Mouse (Mus musculus) liver, embryonic 14.5 days (tissue): ENCODE results near the gene Tra2b. TPM values are rescaled to one million over a fixed set of nuclear protein-coding genes. Genes with fewer than 3 reads are reported as not detected.
"Not testable (repeated sequence)": the region's sequence is repeated elsewhere in the genome, so short reads cannot be mapped to it uniquely, and the experiment has no call there.

Experiments
- ATAC-seq: fragments of 200-750 bp; cut with Nextera tagmentation; 2 replicates; pipeline ENCODE4 v1.8.0; 2017; ENCODE audit warnings: moderate number of reproducible peaks, mild to moderate bottlenecking, moderate library complexity; ENCODE audit not compliant: insufficient read depth
- DNase-seq, 3 experiments: peaks; one replicate each; pipeline ENCODE4 v3.0.0-alpha.2; 2012 to 2013; ENCODE audit warnings: low read depth in 3 of 3, low spot score in 3 of 3
- H3K27ac ChIP-seq: fragments of 300-500 bp; sonication (generic); 2 replicates; pipeline ENCODE4 v1.5.1; 2014; ENCODE audit warnings: moderate library complexity, mild to moderate bottlenecking, control low read depth, inconsistent platforms
- H3K27me3 ChIP-seq: fragments of 300-500 bp; sonication (generic); 2 replicates; pipeline ENCODE4 v1.6.1; 2014; ENCODE audit warnings: mild to moderate bottlenecking, low read length, moderate library complexity; ENCODE audit not compliant: control insufficient read depth, insufficient read depth
- H3K36me3 ChIP-seq: fragments of 300-500 bp; sonication (generic); replicated peaks from 2 replicates; pipeline ENCODE4 v1.6.1; 2014; ENCODE audit warnings: low read depth; ENCODE audit not compliant: control insufficient read depth, insufficient read depth
- H3K4me1 ChIP-seq, 2 experiments: fragments of 200-500 bp in 1 of 2; fragments of 300-500 bp in 1 of 2; sonication (generic) in 1 of 2; replicated peaks; 2 replicates each; pipeline ENCODE4 v1.6.1; 2012 to 2014; ENCODE audit warnings: antibody characterized with exemption in 1 of 2, inconsistent platforms in 1 of 2, low read length in 1 of 2; ENCODE audit not compliant: control insufficient read depth in 2 of 2, insufficient read depth in 2 of 2
- H3K4me2 ChIP-seq: fragments of 300-500 bp; sonication (generic); 2 replicates; pipeline ENCODE4 v1.6.1; 2014; ENCODE audit warnings: low read depth, mild to moderate bottlenecking, control low read depth, moderate library complexity
- H3K4me3 ChIP-seq, 2 experiments: fragments of 200-500 bp in 1 of 2; fragments of 300-500 bp in 1 of 2; sonication (generic) in 1 of 2; 2 replicates each; pipeline ENCODE4 v1.5.1; 2012 to 2014; ENCODE audit warnings: low read depth in 2 of 2, low read length in 2 of 2, mild to moderate bottlenecking in 2 of 2, control low read depth in 1 of 2, inconsistent platforms in 1 of 2, moderate library complexity in 1 of 2; ENCODE audit not compliant: insufficient read depth in 1 of 2
- H3K9ac ChIP-seq: fragments of 300-500 bp; sonication (generic); replicated peaks from 2 replicates; pipeline ENCODE4 v1.6.1; 2014; ENCODE audit warnings: mild to moderate bottlenecking, control low read depth, moderate library complexity
- H3K9me3 ChIP-seq: fragments of 300-500 bp; sonication (generic); 2 replicates; pipeline ENCODE4 v1.6.1; 2016; ENCODE audit warnings: low read length, mixed read lengths; ENCODE audit not compliant: control insufficient read depth
- CTCF ChIP-seq: IDR thresholded peaks from 2 replicates; pipeline ENCODE4 v1.5.1; 2016; ENCODE audit warnings: antibody characterized with exemption, low read depth, control low read depth
- EP300 ChIP-seq: IDR thresholded peaks from 2 replicates; pipeline ENCODE4 v1.6.1; 2016; ENCODE audit warnings: antibody characterized with exemption, low read depth
- WGBS: fragments of 180-500 bp; shearing (Covaris S2); extraction: QIAGEN DNeasy Blood & Tissue Kit; methylation state at CpG from one replicate; pipeline ENCODE4 v1.1.7; 2014; ENCODE audit not compliant: insufficient replicate concordance; 5-methylcytosine and 5-hydroxymethylcytosine counted together
- polyA plus RNA-seq, 2 experiments: library from polyadenylated mRNA; depleted of rRNA in 1 of 2; stranded (reverse) in 1 of 2; unstranded in 1 of 2; fragments of >200 nt; fragmentation: Nextera tagmentation in 1 of 2; extraction: Ambion mirVana in 1 of 2; gene quantifications; 2 replicates each; pipeline versions ENCODE4 v1.2.1 to v1.2.3; 2012 to 2014

Gene Tra2b
- polyA plus RNA-seq, 2 experiments, result 69.7 to 145 TPM

- Histone ChIP-seq H3K4me2 (peak overlapping the region; percentile 31), H3K9ac (no peak overlapping the region), H3K27ac (no peak overlapping the region), H3K36me3 (peaks cover 7% of the 10 kb centered on the region), H3K4me1 (peaks cover 7 to 16% of the 10 kb centered on the region in 2 experiments), H3K9me3 (no peaks in the 10 kb centered on the region), H3K27me3 (no peaks in the 10 kb centered on the region), H3K4me3 (peak overlapping the region in 1 of 2 experiments; percentile 2; a peak in 1 of 4 replicates)
- TF ChIP-seq CTCF (no peak), EP300 (no peak)
- DNase-seq (no peak), ATAC-seq (no peak)
- 67% methylated on average over 2 of the region's 2 CpGs for WGBS
Observed at GRCm38 (mm10) chr16:22261563-22261962, 4.2 kb downstream of the Tra2b start.

GRCm38 (mm10) chr16:22260423-22261143, 5.2 kb downstream of the Tra2b start:
- Histone ChIP-seq H3K36me3 (peaks cover 12% of the 10 kb centered on the region), H3K9ac (no peak overlapping the region), H3K27ac (no peak overlapping the region), H3K4me1 (peaks cover 4 to 13% of the 10 kb centered on the region in 2 experiments), H3K27me3 (no peaks in the 10 kb centered on the region), H3K4me3 (no peak overlapping the region), H3K9me3 (no peaks in the 10 kb centered on the region), H3K4me2 (peak overlapping the region; percentile 37)
- 44% methylated on average over 3 of the region's 3 CpGs for WGBS
- TF ChIP-seq CTCF, result no peak
- no peak for TF ChIP-seq EP300
- ATAC-seq, result no peak
- DNase-seq, result no peak

DNA sequence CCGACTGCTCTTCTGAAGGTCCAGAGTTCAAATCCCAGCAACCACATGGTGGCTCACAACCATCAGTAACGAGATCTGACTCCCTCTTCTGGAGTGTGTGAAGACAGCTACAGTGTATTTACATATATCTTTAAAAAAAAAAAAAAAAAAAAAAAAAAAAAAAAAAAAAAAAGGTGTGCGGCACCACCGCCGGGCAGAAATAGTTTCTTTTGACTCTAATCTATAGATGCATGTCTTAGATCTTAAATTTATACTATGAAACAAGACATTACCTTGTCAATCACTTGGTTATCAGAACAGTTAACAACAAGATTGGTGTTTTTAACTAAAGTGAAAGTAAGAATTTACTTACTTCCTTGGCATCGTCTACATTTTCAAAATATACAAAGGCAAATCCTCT, 13.6 kb downstream of the Tra2b start:
- ATAC-seq, H3K9me3 ChIP-seq, DNase-seq, H3K4me2 ChIP-seq, H3K4me3 ChIP-seq, H3K9ac ChIP-seq, H3K27me3 ChIP-seq, H3K4me1 ChIP-seq, H3K27ac ChIP-seq: not testable (repeated sequence)
- H3K36me3 ChIP-seq, result peaks cover 79% of the 10 kb centered on the region
- WGBS, result 85% methylated on average over 6 of the region's 6 CpGs

GRCm38 (mm10) chr16:22250307-22250706, 15.5 kb downstream of the Tra2b start:
- Histone ChIP-seq H3K27ac (no peak overlapping the region), H3K27me3 (no peaks in the 10 kb centered on the region), H3K36me3 (peaks cover 83% of the 10 kb centered on the region), H3K9ac (no peak overlapping the region), H3K4me3 (no peak overlapping the region), H3K4me1 (no peaks in the 10 kb centered on the region), H3K4me2 (no peak overlapping the region), H3K9me3 (no peaks in the 10 kb centered on the region)
- 93% methylated on average over 5 of the region's 5 CpGs for WGBS
- ATAC-seq, result no peak
- DNase-seq, result no peak
- no peak for TF ChIP-seq EP300
- TF ChIP-seq CTCF, result no peak

DNA sequence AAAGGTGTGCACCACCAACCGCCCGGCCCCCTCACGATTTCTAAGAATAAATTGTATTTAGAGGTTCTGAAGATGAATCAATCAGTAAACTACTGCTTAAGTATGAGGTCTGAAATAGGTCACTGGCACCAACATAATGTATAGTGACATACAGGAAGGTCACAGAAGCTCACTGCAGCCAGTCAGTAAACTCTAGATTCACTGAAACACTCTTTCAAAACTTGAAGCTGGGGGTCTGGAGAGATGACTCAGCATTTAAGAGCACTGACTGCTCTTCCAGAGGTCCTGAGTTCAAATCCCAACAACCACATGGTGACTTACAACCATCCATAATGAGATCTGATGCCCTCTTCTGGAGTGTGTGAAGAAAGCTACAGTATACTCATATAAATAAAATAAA, 16.1 kb downstream of the Tra2b start:
- DNase-seq (no peak), ATAC-seq (no peak)
- Histone ChIP-seq H3K27ac (no peak overlapping the region), H3K27me3 (no peaks in the 10 kb centered on the region), H3K4me1 (no peaks in the 10 kb centered on the region), H3K9ac (no peak overlapping the region), H3K4me3 (no peak overlapping the region), H3K9me3 (no peaks in the 10 kb centered on the region), H3K36me3 (peaks cover 83% of the 10 kb centered on the region), H3K4me2 (no peak overlapping the region)
- TF ChIP-seq EP300 (no peak), CTCF (no peak)
- 94% methylated on average over 3 of the region's 3 CpGs for WGBS
